Mouse (Mus musculus) Patski (cell line): Measurements from ENCODE around the gene Gimap1. TPM values are rescaled to one million over a fixed set of nuclear protein-coding genes. Genes with fewer than 3 reads are reported as not detected.

Experiments
- ATAC-seq: fragments of 100-300 bp; one replicate; pipeline ENCODE4 v1.8.0; 2021
- CTCF ChIA-PET: fragments of 350-600 bp; sonication (Branson Sonifier 250); formaldehyde crosslinking; loops from one replicate; lab custom pipeline; 2022; ENCODE audit warnings: inconsistent platforms; lab: Charles Lee
- POLR2A ChIA-PET: fragments of 350-600 bp; sonication (Branson Sonifier 250); formaldehyde crosslinking; loops from one replicate; lab custom pipeline; 2022; ENCODE audit warnings: antibody characterized with exemption, inconsistent platforms; lab: Charles Lee
- DNase-seq: peaks from one replicate; pipeline ENCODE4 v3.0.0-alpha.2; 2011; ENCODE audit warnings: low read depth, low spot score
- H3K27me3 ChIP-seq: fragments of 371-371 bp; one replicate; pipeline ENCODE4 v1.5.1; 2021
- CTCF ChIP-seq: fragments of 100-300 bp; IDR thresholded peaks from one replicate; pipeline ENCODE4 v1.5.1; 2021
- in situ Hi-C: fragments of 300-500 bp; cut with MboI; formaldehyde crosslinking; loops from 3 replicates; pipeline ENCODE4 v1.11.1; 2018; ENCODE audit warnings: low pct_unique_long_range_greater_than_20kb, mixed read lengths
- polyA plus RNA-seq: library from polyadenylated mRNA; unstranded; gene quantifications from one replicate; pipeline ENCODE4 v1.2.3, GENCODE M21; 2021

Gimap1 gene
- polyA plus RNA-seq, 1 experiment from 2014 or later: 0.04 TPM

DNA sequence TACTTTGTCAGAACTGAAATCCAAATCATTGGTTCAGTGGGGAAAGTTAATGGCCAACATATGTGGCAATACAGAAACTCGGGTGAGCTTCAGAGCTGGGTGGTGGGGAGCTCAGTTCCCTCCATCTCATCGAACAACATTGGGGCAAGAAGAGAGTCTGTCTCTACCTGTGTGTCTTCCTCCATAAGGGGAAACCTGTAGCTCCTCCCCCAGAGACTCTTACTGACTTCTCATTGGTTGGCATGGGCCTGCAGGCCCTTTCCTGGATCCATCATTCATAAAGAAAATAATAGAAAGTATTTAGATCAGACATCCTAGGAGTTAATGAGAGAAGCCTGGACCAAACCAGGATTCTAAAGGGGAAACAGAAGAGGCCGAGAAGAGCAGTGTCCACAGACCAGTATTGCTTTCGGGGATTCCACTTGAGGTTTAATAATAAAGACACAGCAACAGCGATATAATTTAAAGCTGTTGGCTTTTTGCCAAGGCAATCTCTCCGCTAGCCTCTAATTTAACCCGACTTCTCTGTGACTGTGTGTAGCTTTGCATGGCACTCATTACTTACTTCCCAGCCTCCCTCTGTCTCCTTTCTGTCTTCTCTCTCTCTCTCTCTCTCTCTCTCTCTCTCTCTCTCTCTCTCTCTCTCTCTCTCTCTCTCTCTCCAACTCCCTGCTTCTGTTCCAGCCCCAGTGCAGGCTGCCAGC, 24.9 kb downstream of the Gimap1 start:
- DNase-seq (no peak), ATAC-seq (no peak)
- ChIA-PET CTCF (interaction anchor here (1.0 kb wide), 1 partner anchor 118 kb away, joined by 3 read pairs; no protein-coding TSS in a partner anchor), POLR2A (no interaction called here)
- H3K27me3 ChIP-seq: peaks cover 15% of the 10 kb centered on the region
- no peak for TF ChIP-seq CTCF
- in situ Hi-C loops: loop anchor here (10.0 to 25.0 kb wide), 2 partner anchors 189 to 576 kb away; partner anchors contain the start of gene Rarres2

DNA sequence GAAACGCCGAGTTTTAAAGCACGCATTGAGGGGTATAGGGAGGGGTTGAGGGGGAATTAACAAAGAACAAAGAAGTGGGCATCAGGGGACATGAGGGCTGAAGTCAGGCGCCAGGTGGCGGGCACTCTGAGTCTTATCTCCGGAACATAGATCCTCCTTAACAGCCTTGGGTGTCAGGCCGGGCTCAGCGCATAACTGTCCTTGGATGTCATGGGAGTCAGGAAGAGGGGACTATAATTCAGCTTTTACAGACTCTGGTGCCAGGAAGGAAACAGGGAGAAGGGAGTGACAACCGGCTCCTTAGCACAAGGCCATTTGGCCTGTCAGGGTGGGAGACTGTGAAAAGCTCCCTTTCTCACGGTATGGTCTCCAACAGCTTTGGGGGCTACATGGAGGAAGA, 25.6 kb downstream of the Gimap1 start:
- no peak for ATAC-seq
- in situ Hi-C loops: loop anchor here (10.0 to 25.0 kb wide), 2 partner anchors 190 to 577 kb away; partner anchors contain the start of gene Rarres2
- CTCF ChIA-PET: no interaction called here
- no peak for DNase-seq
- POLR2A ChIA-PET: no interaction called here
- no peak for TF ChIP-seq CTCF
- H3K27me3 ChIP-seq: peaks cover 15% of the 10 kb centered on the region

DNA sequence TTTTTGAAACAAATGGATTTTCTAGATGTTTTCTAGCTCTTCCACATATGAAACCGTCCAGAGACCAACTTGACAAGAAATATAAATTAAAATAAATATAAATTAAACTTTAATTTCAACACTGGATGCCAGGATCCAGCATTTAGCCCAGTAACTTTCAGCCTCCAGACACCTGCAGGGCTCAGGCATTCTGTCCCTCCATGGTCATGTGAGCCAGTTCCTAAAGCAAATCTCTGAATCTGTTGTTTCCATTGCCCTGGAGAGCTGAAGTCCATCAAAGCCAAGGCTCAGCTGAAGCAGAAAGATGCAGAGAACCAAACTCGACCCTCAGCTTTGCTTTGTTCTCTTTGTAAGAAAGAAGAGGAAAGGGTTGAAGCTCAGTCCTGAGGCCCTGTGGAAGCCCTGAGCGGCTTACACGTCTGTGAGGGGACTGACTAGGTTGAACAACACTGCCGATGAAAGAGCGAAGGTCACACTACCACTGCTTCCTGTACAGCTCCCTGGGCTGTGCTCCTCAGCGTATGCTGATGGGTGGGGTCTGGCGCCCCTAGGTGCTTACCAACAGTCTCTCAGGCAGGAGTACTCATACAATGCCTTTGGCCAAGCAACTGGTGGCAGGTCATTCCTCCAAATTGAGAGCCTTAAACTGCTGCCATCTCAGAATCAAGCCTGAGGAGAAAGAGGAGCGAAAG, 29.5 kb downstream of the Gimap1 start:
- no peak for TF ChIP-seq CTCF
- CTCF ChIA-PET: no interaction called here
- POLR2A ChIA-PET: no interaction called here
- in situ Hi-C loops: loop anchor here (10.0 to 25.0 kb wide), 2 partner anchors 194 to 581 kb away; partner anchors contain the start of gene Rarres2
- no peak for ATAC-seq
- no peaks in the 10 kb centered on the region for H3K27me3 ChIP-seq
- no peak for DNase-seq

DNA sequence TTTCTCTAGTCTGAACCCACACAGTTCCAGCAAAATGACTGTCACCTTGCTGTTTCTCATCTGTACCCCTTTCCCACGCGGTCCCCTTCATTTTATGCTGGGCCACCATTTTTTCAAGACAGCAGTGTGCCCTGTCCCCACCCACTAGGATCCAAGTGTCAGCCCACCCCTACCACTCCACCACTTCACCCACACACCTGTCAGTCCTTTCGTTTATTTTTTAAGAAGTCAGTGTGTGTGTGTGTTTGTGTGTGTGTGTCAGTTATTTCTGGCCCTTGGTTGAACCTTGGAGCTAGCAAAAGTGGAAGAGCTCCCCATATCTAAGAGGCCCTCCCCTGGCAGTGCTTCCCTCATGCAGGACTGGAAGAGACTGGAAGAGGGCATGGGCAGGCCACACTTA, 30.1 kb downstream of the Gimap1 start:
- no peak for TF ChIP-seq CTCF
- ATAC-seq (no peak), DNase-seq (no peak)
- ChIA-PET POLR2A (no interaction called here), CTCF (interaction anchor here (1.2 kb wide), 1 partner anchor 123 kb away, joined by 4 read pairs; no protein-coding TSS in a partner anchor)
- H3K27me3 ChIP-seq: no peaks in the 10 kb centered on the region
- in situ Hi-C loops: loop anchor here (10.0 to 25.0 kb wide), 2 partner anchors 194 to 582 kb away; partner anchors contain the start of gene Rarres2

DNA sequence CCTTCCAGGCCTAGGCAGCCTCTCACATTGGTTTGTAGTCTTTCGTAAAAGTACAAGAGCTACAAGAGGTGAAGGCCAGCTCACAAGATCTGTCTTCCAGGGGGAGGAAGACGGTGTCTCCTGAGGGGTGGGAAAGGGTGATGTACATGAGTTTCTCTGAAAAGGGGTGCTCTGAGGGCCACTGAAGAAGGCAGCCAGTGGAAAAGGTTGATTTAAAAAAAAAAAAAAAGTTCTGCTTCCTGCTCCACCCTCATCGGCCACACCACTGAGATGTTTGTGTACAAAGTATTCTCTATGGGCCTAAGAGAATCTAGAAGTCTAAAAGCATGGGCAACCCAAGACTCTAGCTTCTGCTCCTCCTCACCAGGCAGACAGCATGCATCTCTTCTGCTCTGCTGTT, 31.8 kb downstream of the Gimap1 start, which contains the start of gene Gimap3:
TSS of gene Gimap3 (minus strand) at position 156 of the 400 bp plus-strand sequence.
- in situ Hi-C loops: loop anchor here (5.0 to 25.0 kb wide), 2 partner anchors 123 to 583 kb away; partner anchors contain the start of gene Gimap8
- DNase-seq: no peak
- POLR2A ChIA-PET: no interaction called here
- no peaks in the 10 kb centered on the region for H3K27me3 ChIP-seq
- TF ChIP-seq CTCF: no peak
- CTCF ChIA-PET: interaction anchor here (1.0 to 4.8 kb wide), 7 partner anchors 10 to 190 kb away, joined by 3 to 66 read pairs (median 7); partner anchors contain the start of gene Gimap8
- ATAC-seq: no peak

DNA sequence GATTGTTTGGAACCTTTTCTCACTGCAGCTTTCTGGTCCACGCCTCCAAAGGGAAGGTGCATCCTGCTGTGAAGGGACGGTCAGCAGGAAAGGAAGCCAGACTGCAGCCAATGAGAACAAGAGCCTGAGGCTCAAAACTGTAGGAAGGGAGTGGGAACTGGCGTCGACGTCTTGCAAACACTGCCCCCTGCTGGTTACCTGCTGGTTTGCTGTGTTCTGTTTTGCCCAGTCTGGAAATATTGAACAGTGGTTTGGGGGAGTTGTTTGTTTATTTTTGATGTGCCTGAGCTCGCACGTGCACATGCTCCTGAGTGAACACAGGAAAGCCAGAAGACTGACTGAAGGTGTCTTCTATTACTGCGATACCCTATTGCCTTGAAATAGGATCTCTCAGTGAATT, 33.2 kb downstream of the Gimap1 start:
- peak; percentile 92 for TF ChIP-seq CTCF
- H3K27me3 ChIP-seq: no peaks in the 10 kb centered on the region
- DNase-seq (no peak), ATAC-seq (peak; percentile 57)
- POLR2A ChIA-PET: interaction anchor here (0.5 to 0.9 kb wide), 2 partner anchors 113 to 128 kb away, joined by 3 read pairs; no protein-coding TSS in a partner anchor
- CTCF ChIA-PET: interaction anchor here (0.7 to 4.8 kb wide), 18 partner anchors 10 to 192 kb away, joined by 3 to 66 read pairs (median 4); partner anchors contain the start of genes Gimap8, Tmem176b and Zfp775
- in situ Hi-C loops: loop anchor here (5.0 to 25.0 kb wide), 2 partner anchors 125 to 585 kb away; partner anchors contain the start of gene Gimap8

DNA sequence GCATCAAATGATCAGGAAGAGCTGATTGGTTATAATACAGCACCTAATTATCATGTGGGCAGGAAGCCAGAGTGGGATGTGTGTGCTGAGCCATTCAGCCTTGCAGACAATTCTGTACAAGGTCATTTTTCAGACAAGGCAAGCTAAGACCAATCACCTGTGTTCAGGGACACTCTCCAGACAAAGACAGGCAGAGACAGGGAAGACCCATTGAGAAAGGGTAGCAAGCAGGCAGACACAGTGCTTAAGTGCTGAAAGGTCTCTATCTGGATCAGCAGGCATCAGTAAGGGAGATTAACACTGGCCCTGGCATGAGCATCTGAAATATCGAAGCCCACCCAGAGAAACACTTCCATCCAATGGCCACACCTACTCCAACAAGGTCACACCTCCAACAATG, 45.6 kb downstream of the Gimap1 start:
- DNase-seq (no peak), ATAC-seq (peak; percentile 17)
- in situ Hi-C loops: no loop called here
- TF ChIP-seq CTCF: no peak
- ChIA-PET POLR2A (interaction anchor here (0.5 kb wide), 1 partner anchor 140 kb away, joined by 3 read pairs; no protein-coding TSS in a partner anchor), CTCF (interaction anchor here (0.8 to 2.8 kb wide), 3 partner anchors 10 to 139 kb away, joined by 4 to 7 read pairs (median 7); no protein-coding TSS in a partner anchor)
- H3K27me3 ChIP-seq: no peaks in the 10 kb centered on the region

DNA sequence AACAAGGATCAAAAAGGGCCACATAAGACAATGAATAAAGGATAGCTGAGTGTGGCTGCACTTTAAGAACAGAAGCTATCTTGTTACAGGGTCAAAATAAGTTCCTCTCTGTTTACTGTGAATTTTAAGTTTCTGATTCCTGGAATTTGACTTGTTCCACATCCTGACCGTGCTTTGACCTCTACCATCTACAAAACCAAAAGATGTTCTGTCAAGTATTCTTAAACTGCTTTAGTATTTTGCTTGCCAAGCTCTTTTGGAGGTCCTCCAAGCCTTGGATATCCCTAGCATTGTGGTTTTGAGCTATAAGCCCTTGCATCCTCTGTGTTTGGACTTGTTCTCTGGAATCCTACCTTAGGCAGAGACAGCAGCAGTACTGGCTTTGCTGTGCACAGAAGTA, 46.3 kb downstream of the Gimap1 start:
- in situ Hi-C loops: no loop called here
- ChIA-PET POLR2A (no interaction called here), CTCF (interaction anchor here (0.6 to 1.3 kb wide), 8 partner anchors 23 to 866 kb away, joined by 3 to 4 read pairs (median 3); partner anchors contain the start of genes Gimap5 and Gimap8)
- ATAC-seq: peak; percentile 54
- no peaks in the 10 kb centered on the region for H3K27me3 ChIP-seq
- no peak for TF ChIP-seq CTCF
- DNase-seq: peak; percentile 54

DNA sequence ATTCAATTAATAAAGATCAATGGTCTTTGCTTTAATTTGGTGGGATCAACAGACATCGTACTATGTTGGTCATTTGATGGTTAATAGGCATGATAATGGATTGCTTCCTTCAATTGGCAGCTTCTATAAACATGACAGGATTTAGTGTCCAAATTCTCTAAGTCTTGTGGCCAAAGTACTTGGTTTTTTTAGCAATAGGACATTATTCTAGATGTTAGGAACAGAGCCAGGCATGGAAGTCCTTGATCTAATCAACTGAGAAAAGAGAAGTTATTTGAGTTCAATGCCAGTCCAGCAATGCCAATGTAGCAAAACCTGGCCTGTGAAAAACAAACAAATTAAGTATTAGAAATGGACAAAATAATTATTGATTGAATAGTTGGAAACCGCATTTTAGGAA, 46.7 kb downstream of the Gimap1 start:
- POLR2A ChIA-PET: no interaction called here
- in situ Hi-C loops: no loop called here
- DNase-seq (no peak), ATAC-seq (no peak)
- CTCF ChIA-PET: interaction anchor here (0.6 to 1.3 kb wide), 7 partner anchors 23 to 866 kb away, joined by 3 to 4 read pairs (median 3); partner anchors contain the start of genes Gimap5 and Gimap8
- H3K27me3 ChIP-seq: no peaks in the 10 kb centered on the region
- TF ChIP-seq CTCF: no peak

DNA sequence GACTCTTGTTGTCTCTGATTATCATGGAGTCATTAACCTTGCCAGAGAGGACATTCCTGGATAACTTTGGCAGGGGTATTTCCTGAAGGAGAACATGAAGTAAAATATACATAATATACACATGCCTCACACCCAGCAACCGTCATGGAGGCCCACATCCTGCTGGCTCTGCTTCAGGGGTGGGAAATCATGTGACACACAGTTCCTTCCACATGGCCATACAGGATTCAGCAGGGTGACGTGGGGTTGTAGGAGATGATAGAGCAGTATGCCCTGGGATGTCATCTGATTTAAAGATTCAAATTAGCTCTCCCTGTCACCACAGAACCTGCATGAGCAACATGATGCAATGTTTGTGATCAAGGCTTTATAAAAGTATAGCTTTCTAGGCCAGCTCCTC, 49.0 kb downstream of the Gimap1 start:
- TF ChIP-seq CTCF: no peak
- H3K27me3 ChIP-seq: no peaks in the 10 kb centered on the region
- ATAC-seq (no peak), DNase-seq (no peak)
- ChIA-PET POLR2A (no interaction called here), CTCF (interaction anchor here (1.3 to 1.6 kb wide), 2 partner anchors 7 to 14 kb away, joined by 4 to 5 read pairs; no protein-coding TSS in a partner anchor)
- in situ Hi-C loops: no loop called here

Other genes with a start within 250 kb of the Gimap1 start
- 97.0 TPM for gene Atp6v0e2, start 201.4 kb upstream of the Gimap1 start, polyA plus RNA-seq
- gene Lrrc61, start 184.3 kb upstream of the Gimap1 start, polyA plus RNA-seq: 21.5 TPM
- 0.22 TPM for gene Rarres2, start 166.3 kb upstream of the Gimap1 start, polyA plus RNA-seq
- gene Gm45021, start 149.4 kb upstream of the Gimap1 start, polyA plus RNA-seq: not detected
- 44.2 TPM for gene Repin1, start 145.2 kb upstream of the Gimap1 start, polyA plus RNA-seq
- gene Gm44965, start 145.1 kb upstream of the Gimap1 start, polyA plus RNA-seq: 0.62 TPM
- gene Zfp775, start 137.0 kb upstream of the Gimap1 start, polyA plus RNA-seq: 8.7 TPM
- gene AI854703, start 112.3 kb upstream of the Gimap1 start, polyA plus RNA-seq: 25.6 TPM
- gene Gimap8, start 91.8 kb upstream of the Gimap1 start, polyA plus RNA-seq: 7.3 TPM
- 20.6 TPM for gene Gimap9, start 62.9 kb upstream of the Gimap1 start, polyA plus RNA-seq
- 0.73 TPM for gene Gimap4, start 54.5 kb upstream of the Gimap1 start, polyA plus RNA-seq
- gene Gimap6, start 30.8 kb upstream of the Gimap1 start, polyA plus RNA-seq: not detected
- gene Gm28053, start 20.4 kb upstream of the Gimap1 start, polyA plus RNA-seq: not detected
- gene Gimap7, start 20.4 kb upstream of the Gimap1 start, polyA plus RNA-seq: not detected
- gene Gimap5, start 7.1 kb downstream of the Gimap1 start, polyA plus RNA-seq: not detected
- not detected for gene Gimap3, start 31.8 kb downstream of the Gimap1 start, polyA plus RNA-seq
- gene Tmem176a, start 101.9 kb downstream of the Gimap1 start, polyA plus RNA-seq: 1,783 TPM
- gene Tmem176b, start 102.4 kb downstream of the Gimap1 start, polyA plus RNA-seq: 2,760 TPM
- 22.4 TPM for gene Aoc1, start 133.8 kb downstream of the Gimap1 start, polyA plus RNA-seq
- not detected for gene 1600015I10Rik, start 190.8 kb downstream of the Gimap1 start, polyA plus RNA-seq
- not detected for gene Doxl2, start 235.9 kb downstream of the Gimap1 start, polyA plus RNA-seq
- not detected for gene Svs1, start 247.8 kb downstream of the Gimap1 start, polyA plus RNA-seq